Mouse (Mus musculus) intestine, embryonic 15.5 days (tissue): ENCODE data around the gene Zfp740. TPM values are rescaled to one million over a fixed set of nuclear protein-coding genes. Genes with fewer than 3 reads are reported as not detected.

Experiments used
- ATAC-seq: fragments of 200-750 bp; cut with Nextera tagmentation; 2 replicates; pipeline ENCODE4 v1.8.0; 2017; ENCODE audit warnings: moderate TSS enrichment, moderate library complexity
- H3K27ac ChIP-seq: fragments of 300-500 bp; sonication (generic); 2 replicates; pipeline ENCODE4 v1.5.1; 2015; ENCODE audit warnings: mild to moderate bottlenecking, inconsistent platforms
- H3K27me3 ChIP-seq: fragments of 300-500 bp; sonication (generic); replicated peaks from 2 replicates; pipeline ENCODE4 v1.6.1; 2015; ENCODE audit warnings: inconsistent platforms
- H3K36me3 ChIP-seq: fragments of 300-500 bp; sonication (generic); 2 replicates; pipeline ENCODE4 v1.6.1; 2015; ENCODE audit warnings: inconsistent platforms
- H3K4me1 ChIP-seq: fragments of 300-500 bp; sonication (generic); replicated peaks from 2 replicates; pipeline ENCODE4 v1.6.1; 2015; ENCODE audit warnings: inconsistent platforms
- H3K4me2 ChIP-seq: fragments of 300-500 bp; sonication (generic); replicated peaks from 2 replicates; pipeline ENCODE4 v1.6.1; 2015; ENCODE audit warnings: mild to moderate bottlenecking, inconsistent platforms
- H3K4me3 ChIP-seq: fragments of 300-500 bp; sonication (generic); replicated peaks from 2 replicates; pipeline ENCODE4 v1.5.1; 2015; ENCODE audit warnings: inconsistent platforms
- H3K9ac ChIP-seq: fragments of 300-500 bp; sonication (generic); 2 replicates; pipeline ENCODE4 v1.6.1; 2015; ENCODE audit warnings: inconsistent platforms
- H3K9me3 ChIP-seq: fragments of 300-500 bp; sonication (generic); 2 replicates; pipeline ENCODE4 v1.6.1; 2016; ENCODE audit warnings: inconsistent platforms
- WGBS: fragments of 180-500 bp; shearing (Covaris S2); methylation state at CpG from one replicate; pipeline ENCODE4 v1.1.7; 2015; 5-methylcytosine and 5-hydroxymethylcytosine counted together
- polyA plus RNA-seq: library from polyadenylated mRNA; unstranded; fragments of >200 nt; fragmentation: Nextera tagmentation; extraction: Ambion mirVana; gene quantifications from 2 replicates; pipeline ENCODE4 v1.2.1, GENCODE M21; 2015

The Zfp740 gene
- polyA plus RNA-seq, 1 experiment from 2014 or later = 44.1 TPM

DNA sequence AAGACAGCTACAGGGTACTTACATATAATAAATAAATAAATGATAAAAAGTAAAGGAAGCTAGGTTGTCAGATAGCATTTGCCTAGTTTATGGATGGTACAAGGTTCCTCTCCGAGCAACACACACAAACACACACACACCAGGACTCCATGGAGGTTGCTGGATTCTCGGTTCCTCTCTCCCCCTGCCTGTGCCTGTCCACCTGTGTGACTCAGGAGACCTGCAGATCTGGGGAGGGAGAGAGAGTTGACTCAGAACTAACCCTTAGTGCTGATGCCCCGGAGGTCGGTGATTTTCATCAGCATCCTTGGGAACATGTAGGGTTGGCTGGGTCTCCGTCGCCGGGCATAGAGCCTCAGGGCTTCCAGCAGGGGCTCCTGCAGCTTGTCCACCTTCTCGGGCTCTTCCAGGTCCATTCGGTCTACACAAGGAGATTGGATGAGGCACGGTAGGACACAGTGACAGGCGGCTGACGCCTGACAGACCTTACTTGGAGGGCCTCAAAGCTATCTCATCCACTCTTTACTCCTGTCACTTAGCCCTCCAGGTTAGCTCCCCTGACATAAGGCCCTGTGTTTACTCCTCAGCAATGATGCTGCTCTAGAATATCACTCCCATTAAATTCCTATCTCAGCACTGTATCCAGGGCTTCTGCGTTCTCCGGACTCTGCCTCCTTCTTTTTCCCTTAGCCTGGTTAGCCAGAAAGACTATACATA, 35.7 kb downstream of the Zfp740 start:
- no peak for ATAC-seq
- H3K27me3 ChIP-seq = no peaks in the 10 kb centered on the region
- H3K27ac ChIP-seq = no peak overlapping the region
- no peak overlapping the region for H3K4me2 ChIP-seq
- 85% methylated on average over 14 of the region's 14 CpGs for whole genome bisulfite sequencing
- no peaks in the 10 kb centered on the region for H3K36me3 ChIP-seq
- H3K9ac ChIP-seq = no peak overlapping the region; the same call in 1 of the 2 replicates
- no peaks in the 10 kb centered on the region for H3K9me3 ChIP-seq
- H3K4me3 ChIP-seq = no peak overlapping the region
- peaks cover 42% of the 10 kb centered on the region for H3K4me1 ChIP-seq

DNA sequence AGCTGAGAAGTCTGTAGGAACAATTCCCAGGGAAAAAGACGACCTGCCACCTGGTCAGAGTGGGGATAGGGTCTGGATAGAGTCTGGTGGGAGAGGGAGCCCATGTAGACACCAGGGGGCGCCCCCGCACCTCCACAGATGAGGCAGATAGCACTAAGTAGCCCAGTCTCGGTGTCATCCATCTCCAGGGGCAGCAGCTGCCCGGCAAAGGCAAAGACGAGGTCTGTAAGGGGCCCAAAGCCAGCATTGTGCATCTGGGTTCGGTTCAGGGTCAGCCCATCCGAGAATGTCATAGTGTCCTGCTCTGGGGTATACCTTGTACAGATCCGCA, 36.2 kb downstream of the Zfp740 start:
- Histone ChIP-seq H3K4me2 (no peak overlapping the region; the same call in 1 of the 2 replicates), H3K4me3 (no peak overlapping the region), H3K4me1 (peaks cover 42% of the 10 kb centered on the region), H3K27ac (no peak overlapping the region), H3K36me3 (no peaks in the 10 kb centered on the region), H3K27me3 (no peaks in the 10 kb centered on the region), H3K9ac (no peak overlapping the region; the same call in 1 of the 2 replicates), H3K9me3 (no peaks in the 10 kb centered on the region)
- ATAC-seq = 0 out of 2 replicates have a peak, but pooled peaks have one; percentile 23
- WGBS = 13% methylated on average over 9 of the region's 9 CpGs

DNA sequence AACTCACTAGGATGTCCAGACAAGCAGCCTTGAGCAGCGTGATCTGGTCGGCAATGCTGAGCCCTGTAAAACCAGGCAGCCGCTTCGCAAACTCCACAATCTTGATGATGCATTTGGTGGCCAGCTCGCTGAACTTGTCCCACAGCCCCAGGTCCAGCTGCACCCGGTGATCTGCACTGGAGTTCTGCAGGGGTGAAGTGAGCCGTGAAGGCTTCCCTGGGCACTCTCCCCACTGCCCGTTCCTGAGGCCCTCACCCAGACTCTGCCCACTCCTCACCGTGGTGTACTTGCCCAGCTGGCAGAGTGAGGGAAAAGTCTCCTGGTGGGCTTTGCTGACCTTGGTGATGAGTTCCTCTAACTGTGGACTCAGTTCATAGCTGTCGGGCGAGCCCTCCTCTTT, 36.8 kb downstream of the Zfp740 start:
- Histone ChIP-seq H3K27ac (no peak overlapping the region), H3K27me3 (no peaks in the 10 kb centered on the region), H3K9ac (no peak overlapping the region), H3K4me2 (no peak overlapping the region), H3K36me3 (no peaks in the 10 kb centered on the region), H3K4me1 (peaks cover 43% of the 10 kb centered on the region), H3K9me3 (no peaks in the 10 kb centered on the region), H3K4me3 (no peak overlapping the region)
- no peak for ATAC-seq
- 76% methylated on average over 11 of the region's 11 CpGs for WGBS

DNA sequence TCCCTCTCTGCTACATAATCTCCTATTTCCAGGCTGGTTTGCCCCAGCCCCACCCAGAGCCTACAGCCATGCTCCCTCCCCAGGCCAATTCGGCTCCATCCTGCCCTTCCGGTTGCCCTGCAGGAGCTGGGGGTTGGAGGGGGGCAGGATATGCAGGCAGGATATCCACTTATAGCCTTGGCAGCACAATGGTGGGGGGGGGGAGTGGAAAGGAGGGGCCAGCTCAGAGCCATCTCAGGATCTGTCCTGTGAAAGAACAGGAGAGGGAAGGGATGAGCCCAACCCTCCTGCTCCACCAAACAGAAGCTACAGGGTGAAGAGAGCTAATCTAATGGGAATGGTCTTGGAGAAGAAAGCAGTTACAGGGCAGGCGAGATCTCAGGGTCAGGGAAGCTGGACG, 37.6 kb downstream of the Zfp740 start:
- no peak overlapping the region for H3K4me2 ChIP-seq
- peaks cover 43% of the 10 kb centered on the region for H3K4me1 ChIP-seq
- no peak for ATAC-seq
- H3K9me3 ChIP-seq = no peaks in the 10 kb centered on the region
- H3K27me3 ChIP-seq = no peaks in the 10 kb centered on the region
- H3K36me3 ChIP-seq = no peaks in the 10 kb centered on the region
- no peak overlapping the region for H3K9ac ChIP-seq
- 87% methylated on average over 4 of the region's 4 CpGs for WGBS
- no peak overlapping the region for H3K27ac ChIP-seq
- H3K4me3 ChIP-seq = no peak overlapping the region

DNA sequence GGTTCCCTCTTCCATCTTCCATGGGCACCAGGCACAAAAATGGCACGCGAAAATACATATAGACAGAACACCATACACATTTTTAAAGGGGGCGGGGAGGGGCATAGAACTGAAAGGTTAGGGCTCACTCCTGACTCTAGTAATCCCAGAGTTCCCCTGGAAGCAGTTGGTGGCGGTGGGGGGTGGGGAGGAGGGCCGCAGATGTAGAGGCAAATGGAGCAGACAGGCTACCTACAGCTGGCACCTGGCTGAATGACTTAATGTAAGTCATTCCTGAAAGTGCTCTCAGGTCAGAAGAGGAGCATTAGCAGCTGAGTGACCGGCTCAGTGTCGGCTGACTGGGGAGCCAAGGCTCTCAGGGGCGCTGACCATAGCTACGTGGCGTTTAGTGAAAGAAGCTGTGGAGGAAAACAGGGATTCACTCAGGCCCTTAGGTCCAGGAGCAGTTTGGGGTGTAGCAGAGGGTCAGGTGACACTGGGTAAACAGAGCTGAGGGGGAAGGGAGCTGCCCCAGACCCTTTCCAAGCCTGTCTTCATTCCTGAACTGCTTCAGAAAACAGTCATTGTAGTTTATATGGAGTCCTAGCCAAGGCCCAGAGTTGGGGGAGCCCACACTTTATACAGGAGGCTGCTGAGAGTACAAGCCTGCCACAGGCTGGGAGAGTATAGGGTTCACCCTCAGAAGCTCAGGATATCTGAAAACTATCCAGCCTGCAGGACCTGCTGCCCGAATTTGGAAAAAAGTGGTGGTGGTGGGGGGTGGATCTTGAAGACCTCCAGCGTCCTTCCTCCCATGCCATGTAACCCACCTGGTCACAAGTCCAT, 39.6 kb downstream of the Zfp740 start:
- Histone ChIP-seq H3K36me3 (no peaks in the 10 kb centered on the region), H3K27me3 (no peaks in the 10 kb centered on the region), H3K4me3 (0 out of 2 replicates have a peak overlapping the region, but pooled peaks have one; percentile 53), H3K9me3 (no peaks in the 10 kb centered on the region), H3K27ac (peak overlapping the region; percentile 78), H3K9ac (peak overlapping the region; percentile 15; the same call in 1 of the 2 replicates), H3K4me1 (peaks cover 38% of the 10 kb centered on the region), H3K4me2 (peak overlapping the region; percentile 96)
- 44% methylated on average over 12 of the region's 12 CpGs for WGBS
- ATAC-seq = no peak

DNA sequence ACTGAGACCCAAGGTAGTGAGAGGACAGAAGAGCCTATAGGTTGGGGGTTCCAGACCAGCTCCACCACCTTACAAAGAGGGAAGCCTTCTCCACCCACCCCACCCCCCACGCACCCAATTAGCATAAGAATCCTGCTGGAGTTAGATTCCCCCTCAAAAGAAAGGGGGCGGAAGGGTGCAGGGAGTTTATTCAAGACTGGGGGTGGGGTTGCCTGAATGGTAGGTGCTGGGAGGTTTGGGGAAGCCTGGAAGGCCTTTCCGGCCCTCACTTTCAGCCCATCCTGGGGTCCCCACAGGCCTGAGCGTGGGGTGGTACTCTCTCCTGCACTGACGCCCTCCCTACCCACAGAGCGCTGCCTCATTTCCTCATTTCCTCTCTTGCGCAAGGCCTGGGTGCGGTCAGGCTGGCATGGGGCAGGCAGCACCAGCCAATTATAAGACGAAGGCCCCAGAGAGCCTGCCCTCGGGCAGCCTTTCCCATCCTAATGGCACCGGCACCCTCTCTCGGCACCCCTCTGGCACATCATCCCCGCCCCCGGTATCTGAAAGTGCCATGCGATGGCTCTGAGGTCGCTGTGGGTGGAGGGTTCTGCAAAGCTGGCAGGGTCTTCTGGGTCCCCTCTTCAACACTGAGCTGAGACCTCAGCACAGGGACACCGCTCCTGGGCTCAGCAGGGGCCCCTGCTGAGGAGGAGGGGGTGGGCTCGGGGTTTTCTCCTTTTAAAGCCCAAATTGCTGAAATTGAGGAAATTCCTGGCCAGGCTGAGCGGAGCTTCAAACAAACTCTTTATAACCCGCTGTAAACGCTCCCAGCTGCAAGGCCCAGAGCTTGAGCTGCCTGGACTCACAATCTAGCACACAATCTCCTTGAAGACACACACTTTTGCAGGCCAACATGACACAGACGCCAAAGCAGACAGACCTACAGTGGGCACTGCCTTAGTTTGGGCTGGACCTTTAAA, 40.5 kb downstream of the Zfp740 start:
- peak overlapping the region; percentile 96 for H3K4me2 ChIP-seq
- no peaks in the 10 kb centered on the region for H3K36me3 ChIP-seq
- H3K27ac ChIP-seq = peak overlapping the region; percentile 78
- peak; percentile 39 for ATAC-seq
- no peaks in the 10 kb centered on the region for H3K9me3 ChIP-seq
- H3K4me3 ChIP-seq = peak overlapping the region; percentile 53
- 20% methylated on average over 22 of the region's 22 CpGs for WGBS
- H3K27me3 ChIP-seq = no peaks in the 10 kb centered on the region
- H3K9ac ChIP-seq = peak overlapping the region; percentile 15
- H3K4me1 ChIP-seq = peaks cover 44% of the 10 kb centered on the region

DNA sequence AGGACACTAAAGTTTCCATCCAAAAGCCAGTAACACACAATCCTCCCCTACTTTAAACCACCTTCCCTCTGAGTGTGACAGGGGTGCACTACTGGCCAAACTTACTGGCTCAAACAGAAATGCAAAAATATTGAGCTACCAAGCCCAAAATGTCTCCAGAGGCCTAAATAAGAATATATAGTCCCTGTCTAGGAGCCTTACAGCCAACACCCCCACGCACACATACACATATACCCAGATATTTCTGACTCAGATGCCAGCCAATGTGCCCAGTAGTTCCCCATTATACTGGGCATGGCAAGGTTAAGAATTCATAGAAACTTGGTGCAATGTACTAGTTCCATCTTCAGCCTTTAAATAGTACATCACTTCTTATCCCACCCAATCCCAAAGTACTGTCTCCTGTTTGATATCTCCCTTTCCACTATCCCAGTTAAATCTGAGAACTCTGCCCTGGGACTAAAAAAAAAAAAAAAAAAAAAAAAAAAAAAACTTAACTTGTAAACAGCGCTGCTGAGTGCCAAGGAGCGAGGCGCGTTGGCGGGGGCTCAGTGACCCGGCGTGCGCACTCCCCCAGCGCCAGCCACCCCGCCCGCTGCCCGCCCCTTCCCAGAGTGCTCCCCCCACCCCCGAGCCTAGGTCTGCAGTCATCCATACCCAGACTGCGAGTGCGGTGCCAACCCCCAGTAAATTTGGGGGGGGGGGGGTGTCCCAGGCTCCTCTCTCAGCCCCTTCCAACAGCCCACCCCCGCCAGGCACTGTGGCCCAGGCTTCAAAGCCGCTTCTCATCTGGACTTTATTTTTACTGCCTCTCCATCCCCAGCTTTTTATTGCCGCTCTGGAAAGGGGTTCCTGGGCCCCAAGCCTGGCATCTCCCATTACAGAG, 41.5 kb downstream of the Zfp740 start:
- no peaks in the 10 kb centered on the region for H3K9me3 ChIP-seq
- peaks cover 50% of the 10 kb centered on the region for H3K4me1 ChIP-seq
- H3K27ac ChIP-seq = peak overlapping the region; percentile 78
- peak overlapping the region; percentile 59 for H3K9ac ChIP-seq
- WGBS = 13% methylated on average over 19 of the region's 19 CpGs
- peak overlapping the region; percentile 53 for H3K4me3 ChIP-seq
- no peak for ATAC-seq
- no peaks in the 10 kb centered on the region for H3K27me3 ChIP-seq
- peak overlapping the region; percentile 96 for H3K4me2 ChIP-seq
- no peaks in the 10 kb centered on the region for H3K36me3 ChIP-seq

DNA sequence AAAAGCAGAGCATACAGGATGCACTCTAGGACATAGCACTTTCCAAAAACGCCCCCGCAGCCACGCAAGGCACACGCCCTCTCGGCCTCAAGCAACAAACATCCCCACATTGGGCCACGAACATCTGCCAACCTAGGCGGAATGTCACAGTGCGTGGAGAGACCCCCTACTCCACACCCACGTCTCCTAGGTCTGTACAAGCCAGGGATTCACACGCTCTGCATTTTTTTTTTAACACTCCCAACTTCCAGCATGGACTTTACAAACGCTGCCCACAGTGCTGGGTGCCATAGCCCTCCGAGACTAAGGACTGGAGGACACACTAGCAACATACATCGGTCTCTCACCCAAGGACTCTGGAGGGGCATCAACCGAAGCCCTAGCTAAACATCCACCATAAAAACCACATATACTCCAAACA, 42.4 kb downstream of the Zfp740 start:
- Histone ChIP-seq H3K4me3 (peak overlapping the region; percentile 53), H3K27me3 (no peaks in the 10 kb centered on the region), H3K27ac (peak overlapping the region; percentile 98), H3K4me2 (peak overlapping the region; percentile 96), H3K9ac (peak overlapping the region; percentile 59), H3K36me3 (no peaks in the 10 kb centered on the region), H3K4me1 (peaks cover 57% of the 10 kb centered on the region), H3K9me3 (no peaks in the 10 kb centered on the region)
- 4% methylated on average over 14 of the region's 14 CpGs for WGBS
- no peak for ATAC-seq

DNA sequence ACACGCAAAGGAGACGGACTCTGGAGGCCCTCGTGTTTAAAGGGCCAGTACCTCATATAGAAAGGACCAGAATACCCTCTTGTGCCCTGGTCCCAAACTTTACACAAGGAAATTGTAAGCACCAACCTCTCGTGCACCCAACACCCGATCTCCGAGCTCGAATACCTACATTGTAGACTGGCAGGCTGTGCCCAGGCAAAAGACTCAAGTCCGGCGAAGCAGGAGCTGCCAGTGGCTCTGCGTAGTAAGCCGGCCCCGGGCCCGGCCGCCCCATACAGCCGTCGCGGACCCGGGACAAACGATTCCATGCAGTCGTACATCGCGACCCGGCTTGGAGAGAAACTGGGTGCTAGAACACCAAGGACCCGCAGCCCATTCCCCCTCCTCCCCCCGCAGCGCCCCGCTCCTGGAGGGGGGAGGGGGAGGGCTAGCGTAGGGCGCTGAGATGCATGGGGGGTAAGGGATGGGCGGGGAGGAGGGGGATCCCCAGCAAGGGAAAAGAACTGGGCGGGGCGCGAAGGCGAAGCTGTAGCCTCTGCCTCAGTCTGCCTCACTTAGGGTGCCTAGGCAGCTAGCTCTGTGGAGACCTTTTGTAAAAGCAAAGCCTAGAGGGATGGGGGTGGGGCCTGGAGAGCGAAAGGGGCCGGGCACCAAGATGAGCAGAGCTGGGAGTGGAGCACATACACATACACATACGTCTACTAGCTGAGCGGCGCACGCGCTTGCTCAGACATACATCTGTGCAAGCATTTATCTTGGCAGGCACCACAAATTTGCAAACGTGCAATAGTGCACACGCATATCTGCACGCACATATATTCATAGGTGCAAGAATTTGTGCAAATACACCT, 43.1 kb downstream of the Zfp740 start:
- under 1% methylated on average over 39 of the region's 44 CpGs for WGBS
- Histone ChIP-seq H3K27me3 (no peaks in the 10 kb centered on the region), H3K9me3 (no peaks in the 10 kb centered on the region), H3K27ac (peak overlapping the region; percentile 98), H3K4me3 (peak overlapping the region; percentile 53), H3K36me3 (no peaks in the 10 kb centered on the region), H3K4me2 (peak overlapping the region; percentile 96), H3K9ac (peak overlapping the region; percentile 59), H3K4me1 (peaks cover 57% of the 10 kb centered on the region)
- ATAC-seq = peak; percentile 68

DNA sequence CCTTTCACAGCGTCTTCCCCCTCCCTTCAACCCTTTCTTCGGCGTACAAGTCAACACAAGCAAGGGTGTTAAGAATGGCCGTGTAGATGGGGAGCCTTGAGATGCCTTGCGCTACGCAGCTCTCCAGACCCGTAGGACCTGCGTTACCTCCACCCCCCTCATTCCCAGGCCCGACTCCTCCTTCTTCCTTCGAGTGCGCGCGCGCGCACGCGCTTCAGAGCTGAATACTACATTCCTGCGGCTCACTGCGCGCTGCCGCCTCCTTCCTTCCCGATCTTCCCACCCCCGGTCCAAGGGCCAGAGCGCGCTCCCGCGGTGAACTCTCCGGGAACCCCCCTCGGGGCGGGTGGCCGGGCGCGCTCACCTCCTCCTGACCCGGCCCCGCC, 43.8 kb downstream of the Zfp740 start:
- H3K4me1 ChIP-seq = peaks cover 57% of the 10 kb centered on the region
- H3K4me3 ChIP-seq = peak overlapping the region; percentile 53
- H3K9ac ChIP-seq = peak overlapping the region; percentile 71
- H3K27me3 ChIP-seq = no peaks in the 10 kb centered on the region
- no peaks in the 10 kb centered on the region for H3K36me3 ChIP-seq
- peak overlapping the region; percentile 98 for H3K27ac ChIP-seq
- ATAC-seq = peak; percentile 81
- peak overlapping the region; percentile 96 for H3K4me2 ChIP-seq
- under 1% methylated on average over 35 of the region's 35 CpGs for WGBS
- no peaks in the 10 kb centered on the region for H3K9me3 ChIP-seq
